Mouse (Mus musculus) mature B cell (primary cell): ENCODE results near the gene Celf2.

Source experiments
- in situ Hi-C: fragments of 300-500 bp; cut with MboI; formaldehyde crosslinking; loops from 2 replicates; pipeline ENCODE4 v1.14.3; 2019

The Celf2 gene

GRCm38 (mm10) chr2:7389264-7389663 lies 120.1 kb downstream of the Celf2 start:
- in situ Hi-C loops, result no loop called here

- in situ Hi-C loops, result no loop called here
Measured at GRCm38 (mm10) chr2:7378736-7379135, 130.6 kb downstream of the Celf2 start.

GRCm38 (mm10) chr2:7377878-7378277 lies 131.5 kb downstream of the Celf2 start:
- in situ Hi-C loops, result no loop called here

- in situ Hi-C loops, result no loop called here
Measured at GRCm38 (mm10) chr2:7367738-7368137, 141.6 kb downstream of the Celf2 start.

- in situ Hi-C loops, result no loop called here
Measured at GRCm38 (mm10) chr2:7359557-7359956, 149.8 kb downstream of the Celf2 start.

- in situ Hi-C loops, result no loop called here
Measured at GRCm38 (mm10) chr2:7358816-7359215, 150.5 kb downstream of the Celf2 start.

- in situ Hi-C loops, result no loop called here
Measured at GRCm38 (mm10) chr2:7351234-7351633, 158.1 kb downstream of the Celf2 start.

- in situ Hi-C loops, result no loop called here
Measured at GRCm38 (mm10) chr2:7346703-7347461, 162.5 kb downstream of the Celf2 start.

GRCm38 (mm10) chr2:7344951-7345350 lies 164.4 kb downstream of the Celf2 start:
- in situ Hi-C loops, result no loop called here

GRCm38 (mm10) chr2:7342911-7343478 lies 166.4 kb downstream of the Celf2 start:
- in situ Hi-C loops, result no loop called here

GRCm38 (mm10) chr2:7334846-7335245 lies 174.5 kb downstream of the Celf2 start:
- in situ Hi-C loops, result no loop called here

GRCm38 (mm10) chr2:7328018-7328899 lies 181.1 kb downstream of the Celf2 start:
- in situ Hi-C loops, result no loop called here

- in situ Hi-C loops, result no loop called here
Measured at GRCm38 (mm10) chr2:7319760-7320159, 189.6 kb downstream of the Celf2 start.

- in situ Hi-C loops, result no loop called here
Measured at GRCm38 (mm10) chr2:7311776-7312175, 197.6 kb downstream of the Celf2 start.

GRCm38 (mm10) chr2:7310840-7311182 lies 198.6 kb downstream of the Celf2 start:
- in situ Hi-C loops, result no loop called here

GRCm38 (mm10) chr2:7310129-7310839 lies 199.1 kb downstream of the Celf2 start:
- in situ Hi-C loops, result no loop called here

- in situ Hi-C loops, result no loop called here
Measured at GRCm38 (mm10) chr2:7309324-7309723, 200.0 kb downstream of the Celf2 start.

GRCm38 (mm10) chr2:7308731-7309130 lies 200.6 kb downstream of the Celf2 start:
- in situ Hi-C loops, result no loop called here

- in situ Hi-C loops, result no loop called here
Measured at GRCm38 (mm10) chr2:7287434-7287833, 221.9 kb downstream of the Celf2 start.

- in situ Hi-C loops, result no loop called here
Measured at GRCm38 (mm10) chr2:7273214-7273613, 236.1 kb downstream of the Celf2 start.

GRCm38 (mm10) chr2:7270051-7270450 lies 239.3 kb downstream of the Celf2 start:
- in situ Hi-C loops, result no loop called here

GRCm38 (mm10) chr2:7267166-7267565 lies 242.2 kb downstream of the Celf2 start:
- in situ Hi-C loops, result no loop called here
